Mouse (Mus musculus) effector memory CD4-positive, alpha-beta T cell, adult 5 months (primary cell): ENCODE data around the gene Fam117a. TPM values are rescaled to one million over a fixed set of nuclear protein-coding genes. Genes with fewer than 3 reads are reported as not detected.

ENCODE experiments used
- polyA plus RNA-seq: library from polyadenylated mRNA; unstranded; fragments of 100-300 nt; shearing (Covaris generic); gene quantifications from one replicate; pipeline ENCODE4 v1.2.1, GENCODE M21; 2017

The Fam117a gene
- polyA plus RNA-seq, result 35.9 TPM

GRCm38 (mm10) chr11:95336568-95337128, at the start of gene Fam117a:
Gene Fam117a, plus strand, starts transcription at chr11:95337018.

GRCm38 (mm10) chr11:95310007-95310647, 26.7 kb upstream of the Fam117a start, which contains the start of gene Kat7:
Gene Kat7, minus strand, starts transcription at chr11:95310246.

GRCm38 (mm10) chr11:95384319-95384972, 47.6 kb downstream of the Fam117a start, which contains the start of gene Slc35b1:
Gene Slc35b1, plus strand, starts transcription at chr11:95384692.

GRCm38 (mm10) chr11:95413641-95414535, 77.1 kb downstream of the Fam117a start, which contains the start of gene Spop:
Gene Spop, plus strand, starts transcription at chr11:95414080.

Other genes starting within 250 kb of the Fam117a start
- not detected for gene Dlx3, start 216.9 kb upstream of the Fam117a start, polyA plus RNA-seq
- not detected for gene Dlx4, start 190.8 kb upstream of the Fam117a start, polyA plus RNA-seq
- gene Tac4, start 75.5 kb upstream of the Fam117a start, polyA plus RNA-seq, result not detected
- gene Kat7, start 26.8 kb upstream of the Fam117a start, polyA plus RNA-seq, result 89.5 TPM
- 50.3 TPM for gene Slc35b1, start 47.7 kb downstream of the Fam117a start, polyA plus RNA-seq
- 149 TPM for gene Spop, start 77.1 kb downstream of the Fam117a start, polyA plus RNA-seq
- not detected for gene Nxph3, start 177.6 kb downstream of the Fam117a start, polyA plus RNA-seq